Mouse (Mus musculus) urinary bladder, postnatal 14 days (tissue): Measurements from ENCODE around the gene Pdcd1lg2.

Experiments
- DNase-seq: peaks from one replicate; pipeline ENCODE4 v3.0.0; 2021; ENCODE audit warnings: low spot score

The Pdcd1lg2 gene

GRCm38 (mm10) chr19:29497874-29498273 lies 87.2 kb downstream of the Pdcd1lg2 start:
- DNase-seq, result no peak

GRCm38 (mm10) chr19:29498842-29499456 lies 88.2 kb downstream of the Pdcd1lg2 start:
- no peak for DNase-seq

GRCm38 (mm10) chr19:29500333-29500732 lies 89.6 kb downstream of the Pdcd1lg2 start:
- DNase-seq, result no peak

- no peak for DNase-seq
These were observed 90.4 kb downstream of the Pdcd1lg2 start for GRCm38 (mm10) chr19:29501106-29501505.

- peak; percentile 87 for DNase-seq
These were observed 90.8 kb downstream of the Pdcd1lg2 start for GRCm38 (mm10) chr19:29501507-29501906.

- no peak for DNase-seq
These were observed 93.4 kb downstream of the Pdcd1lg2 start for GRCm38 (mm10) chr19:29504131-29504530.

GRCm38 (mm10) chr19:29505617-29506016 lies 94.9 kb downstream of the Pdcd1lg2 start:
- DNase-seq, result no peak

GRCm38 (mm10) chr19:29508208-29508607 lies 97.5 kb downstream of the Pdcd1lg2 start:
- no peak for DNase-seq

- DNase-seq, result no peak
These were observed 99.1 kb downstream of the Pdcd1lg2 start for GRCm38 (mm10) chr19:29509857-29510256.

- DNase-seq, result no peak
These were observed 101.1 kb downstream of the Pdcd1lg2 start for GRCm38 (mm10) chr19:29511826-29512225.

- no peak for DNase-seq
These were observed 102.5 kb downstream of the Pdcd1lg2 start for GRCm38 (mm10) chr19:29513111-29513766.

- DNase-seq, result no peak
These were observed 103.4 kb downstream of the Pdcd1lg2 start for GRCm38 (mm10) chr19:29514130-29514529.

- no peak for DNase-seq
These were observed 104.7 kb downstream of the Pdcd1lg2 start for GRCm38 (mm10) chr19:29515386-29515785.

GRCm38 (mm10) chr19:29515991-29516390 lies 105.3 kb downstream of the Pdcd1lg2 start:
- DNase-seq, result no peak

GRCm38 (mm10) chr19:29518409-29518808 lies 107.7 kb downstream of the Pdcd1lg2 start:
- no peak for DNase-seq

- DNase-seq, result no peak
These were observed 108.2 kb downstream of the Pdcd1lg2 start for GRCm38 (mm10) chr19:29518922-29519321.
